8 mouse cellular contexts compared by ENCODE assay signal in genomic region chr12:113014561-113015556, GRCm38 (mm10). TPM values are rescaled to one million over a fixed set of nuclear protein-coding genes. Genes with fewer than 3 reads are reported as not detected.
DNase-seq lines count a peak whose midpoint lies in the region; ATAC-seq lines count a peak whose summit lies in the region.

No protein-coding gene starts in this region.

- peak; percentile 55 for DNase-seq in Muller cell, postnatal 12 days (ENCODE audit: inconsistent ontology term)
- peak; percentile 76 for DNase-seq in forebrain, embryonic 11.5 days (ENCODE audit: low spot score)
- DNase-seq in hindbrain, embryonic 10.5 days (ENCODE audit: low spot score), result peak; percentile 61
- DNase-seq in limb, embryonic 10.5 days (ENCODE audit: low spot score), result peak; percentile 74
- peak; percentile 59 for DNase-seq in spleen, adult 12 weeks (ENCODE audit: low spot score)
- no peak for DNase-seq in layer of hippocampus, adult 9-10 months (ENCODE audit: low spot score)

- no peaks in the 10 kb centered on the region for H3K9me3 ChIP-seq in forebrain, embryonic 11.5 days (ENCODE audit: control insufficient read depth, low read length)
- no peaks in the 10 kb centered on the region for H3K9me3 ChIP-seq in hindbrain, embryonic 10.5 days
- no peaks in the 10 kb centered on the region for H3K9me3 ChIP-seq in limb, embryonic 10.5 days (replicated peaks)

- H3K4me1 ChIP-seq in forebrain, embryonic 11.5 days (replicated peaks; ENCODE audit: control insufficient read depth, insufficient read depth, low read length), result peaks cover 4% of the 10 kb centered on the region; the same call in 1 of the 2 replicates
- H3K4me1 ChIP-seq in hindbrain, embryonic 10.5 days (replicated peaks), result peaks cover 48% of the 10 kb centered on the region
- H3K4me1 ChIP-seq in limb, embryonic 10.5 days, result peaks cover 42% of the 10 kb centered on the region

- ATAC-seq in cerebellum, adult (ENCODE audit: insufficient number of reproducible peaks, low FRiP score, low TSS enrichment), result peak; percentile 21; the same call in 1 of the 2 replicates
- ATAC-seq in forebrain, embryonic 11.5 days (replicated peaks; ENCODE audit: low FRiP score), result peak; percentile 23
- ATAC-seq in megakaryocyte-erythroid progenitor cell, adult 5-6 weeks (replicated peaks; ENCODE audit: low FRiP score, low TSS enrichment, poor library complexity, severe bottlenecking), result peak; percentile 62

- WGBS in forebrain, embryonic 11.5 days, result 2% methylated on average over 52 of the region's 64 CpGs
- WGBS in hindbrain, embryonic 10.5 days, result 1% methylated on average over 64 of the region's 64 CpGs
- 1% methylated on average over 64 of the region's 64 CpGs for WGBS in limb, embryonic 10.5 days

- H3K9ac ChIP-seq in forebrain, embryonic 11.5 days (ENCODE audit: low read length), result peak overlapping the region; percentile 94

- H3K4me3 ChIP-seq in forebrain, embryonic 11.5 days (ENCODE audit: low read depth, low read length), result peak overlapping the region; percentile 92
- peak overlapping the region; percentile 97 for H3K4me3 ChIP-seq in hindbrain, embryonic 10.5 days
- H3K4me3 ChIP-seq in limb, embryonic 10.5 days, result peak overlapping the region; percentile 91

- peak overlapping the region; percentile 9; the same call in 1 of the 2 replicates for H3K27ac ChIP-seq in forebrain, embryonic 11.5 days (ENCODE audit: low read depth, low read length)
- peak overlapping the region; percentile 97 for H3K27ac ChIP-seq in hindbrain, embryonic 10.5 days
- H3K27ac ChIP-seq in limb, embryonic 10.5 days, result peak overlapping the region; percentile 92

- H3K36me3 ChIP-seq in forebrain, embryonic 11.5 days (ENCODE audit: control insufficient read depth, insufficient read depth, low read length), result no peaks in the 10 kb centered on the region
- peaks cover 11% of the 10 kb centered on the region; the same call in 1 of the 2 replicates for H3K36me3 ChIP-seq in hindbrain, embryonic 10.5 days
- H3K36me3 ChIP-seq in limb, embryonic 10.5 days, result no peaks in the 10 kb centered on the region

- no peaks in the 10 kb centered on the region for H3K27me3 ChIP-seq in forebrain, embryonic 11.5 days (ENCODE audit: control insufficient read depth, insufficient read depth, low read length)
- H3K27me3 ChIP-seq in hindbrain, embryonic 10.5 days (ENCODE audit: insufficient read depth, poor library complexity, severe bottlenecking), result no peaks in the 10 kb centered on the region
- no peaks in the 10 kb centered on the region for H3K27me3 ChIP-seq in limb, embryonic 10.5 days (ENCODE audit: low read depth, poor library complexity, severe bottlenecking)

- H3K4me2 ChIP-seq in forebrain, embryonic 11.5 days (ENCODE audit: low read depth, low read length, severe bottlenecking), result peak overlapping the region; percentile 67

RNA-seq across cellular contexts. Expression of gene Pacs2, which starts 0.6 kb away (rescaled TPM):
- polyA plus RNA-seq in forebrain, embryonic 11.5 days (2014; fragmentation: Nextera tagmentation; extraction: Ambion mirVana), result 24.7 and 25.6 TPM in 2 replicates
- polyA plus RNA-seq in hindbrain, embryonic 10.5 days (2016; fragmentation: Nextera tagmentation; extraction: Ambion mirVana), result 19.3 and 25.6 TPM in 2 replicates
- polyA plus RNA-seq in limb, embryonic 10.5 days (2016; fragmentation: Nextera tagmentation; extraction: Ambion mirVana), result 11.7 and 11.8 TPM in 2 replicates
- total RNA-seq in megakaryocyte-erythroid progenitor cell, adult 5-6 weeks (2014; fragmentation: Nextera tagmentation), result 31.6 and 33.3 TPM in 2 replicates
- total RNA-seq in megakaryocyte-erythroid progenitor cell, adult 5-6 weeks (2017), result 9.4 and 10.0 TPM in 2 replicates

RNA-seq across cellular contexts. Expression of gene Brf1, which starts 14.4 kb away (rescaled TPM):
- polyA plus RNA-seq in forebrain, embryonic 11.5 days (2014; fragmentation: Nextera tagmentation; extraction: Ambion mirVana), result 67.3 and 70.8 TPM in 2 replicates
- polyA plus RNA-seq in hindbrain, embryonic 10.5 days (2016; fragmentation: Nextera tagmentation; extraction: Ambion mirVana), result 55.4 and 57.1 TPM in 2 replicates
- polyA plus RNA-seq in limb, embryonic 10.5 days (2016; fragmentation: Nextera tagmentation; extraction: Ambion mirVana), result 53.5 and 65.9 TPM in 2 replicates
- 79.6 and 114 TPM in 2 replicates for total RNA-seq in megakaryocyte-erythroid progenitor cell, adult 5-6 weeks (2014; fragmentation: Nextera tagmentation)
- 58.8 and 83.3 TPM in 2 replicates for total RNA-seq in megakaryocyte-erythroid progenitor cell, adult 5-6 weeks (2017)

RNA-seq across cellular contexts. Expression of gene Btbd6, which starts 38.6 kb away (rescaled TPM):
- 26.7 and 27.8 TPM in 2 replicates for polyA plus RNA-seq in forebrain, embryonic 11.5 days (2014; fragmentation: Nextera tagmentation; extraction: Ambion mirVana)
- 22.8 and 27.2 TPM in 2 replicates for polyA plus RNA-seq in hindbrain, embryonic 10.5 days (2016; fragmentation: Nextera tagmentation; extraction: Ambion mirVana)
- polyA plus RNA-seq in limb, embryonic 10.5 days (2016; fragmentation: Nextera tagmentation; extraction: Ambion mirVana), result 25.6 and 27.9 TPM in 2 replicates
- 4.2 and 6.5 TPM in 2 replicates for total RNA-seq in megakaryocyte-erythroid progenitor cell, adult 5-6 weeks (2014; fragmentation: Nextera tagmentation)
- total RNA-seq in megakaryocyte-erythroid progenitor cell, adult 5-6 weeks (2017), result 5.0 and 8.7 TPM in 2 replicates

RNA-seq across cellular contexts. Expression of gene Tex22, which starts 59.4 kb away (rescaled TPM):
- not detected in 2 replicates for polyA plus RNA-seq in forebrain, embryonic 11.5 days (2014; fragmentation: Nextera tagmentation; extraction: Ambion mirVana)
- polyA plus RNA-seq in hindbrain, embryonic 10.5 days (2016; fragmentation: Nextera tagmentation; extraction: Ambion mirVana), result 0.12 TPM in 1 of 2 replicates, not detected in the other
- polyA plus RNA-seq in limb, embryonic 10.5 days (2016; fragmentation: Nextera tagmentation; extraction: Ambion mirVana), result 0.18 and 0.21 TPM in 2 replicates
- total RNA-seq in megakaryocyte-erythroid progenitor cell, adult 5-6 weeks (2014; fragmentation: Nextera tagmentation), result 2.6 TPM in 1 of 2 replicates, not detected in the other
- not detected in 2 replicates for total RNA-seq in megakaryocyte-erythroid progenitor cell, adult 5-6 weeks (2017)

Comparison
In these comparisons a context has a peak if more than half of its experiments do, and no peak if none do; other contexts are left out.
1. H3K27ac ChIP-seq: peak in every context shown above with its lines; median percentile 97 in hindbrain, embryonic 10.5 days; 92 in limb, embryonic 10.5 days; 9 in forebrain, embryonic 11.5 days.